Mouse (Mus musculus) heart, embryonic 16.5 days (tissue): ENCODE data around the gene Comp. TPM values are rescaled to one million over a fixed set of nuclear protein-coding genes. Genes with fewer than 3 reads are reported as not detected.

Experiments used
- ATAC-seq: fragments of 200-750 bp; cut with Nextera tagmentation; replicated peaks from 2 replicates; pipeline ENCODE4 v1.8.0; 2017; ENCODE audit warnings: moderate number of reproducible peaks; ENCODE audit not compliant: insufficient read depth, low FRiP score; ENCODE audit errors: extremely low read depth
- H3K27ac ChIP-seq: fragments of 300-500 bp; sonication (generic); 2 replicates; pipeline ENCODE4 v1.5.1; 2014; ENCODE audit warnings: mild to moderate bottlenecking, low read length, control low read depth, moderate library complexity
- H3K27me3 ChIP-seq: fragments of 300-500 bp; sonication (generic); 2 replicates; pipeline ENCODE4 v1.6.1; 2014; ENCODE audit warnings: low read length, mixed read lengths; ENCODE audit not compliant: control insufficient read depth, insufficient read depth
- H3K36me3 ChIP-seq: fragments of 300-500 bp; sonication (generic); 2 replicates; pipeline ENCODE4 v1.6.1; 2014; ENCODE audit not compliant: control insufficient read depth, insufficient read depth
- H3K4me1 ChIP-seq: fragments of 300-500 bp; sonication (generic); 2 replicates; pipeline ENCODE4 v1.6.1; 2014; ENCODE audit warnings: low read length, mixed read lengths; ENCODE audit not compliant: control insufficient read depth, insufficient read depth
- H3K4me2 ChIP-seq: fragments of 300-500 bp; sonication (generic); 2 replicates; pipeline ENCODE4 v1.6.1; 2014; ENCODE audit warnings: low read depth, mild to moderate bottlenecking, control low read depth, low read length
- H3K4me3 ChIP-seq: fragments of 300-500 bp; sonication (generic); 2 replicates; pipeline ENCODE4 v1.5.1; 2014; ENCODE audit warnings: mild to moderate bottlenecking, control low read depth, low read length
- H3K9ac ChIP-seq: fragments of 300-500 bp; sonication (generic); 2 replicates; pipeline ENCODE4 v1.6.1; 2014; ENCODE audit warnings: low read length, control low read depth
- H3K9me3 ChIP-seq: fragments of 300-500 bp; sonication (generic); replicated peaks from 2 replicates; pipeline ENCODE4 v1.6.1; 2016; ENCODE audit warnings: low read length; ENCODE audit not compliant: control insufficient read depth
- WGBS: fragments of 180-500 bp; shearing (Covaris S2); extraction: QIAGEN DNeasy Blood & Tissue Kit; methylation state at CpG from one replicate; pipeline ENCODE4 v1.1.7; 2014; 5-methylcytosine and 5-hydroxymethylcytosine counted together
- polyA plus RNA-seq: library from polyadenylated mRNA; unstranded; fragments of >200 nt; fragmentation: Nextera tagmentation; extraction: Ambion mirVana; gene quantifications from 2 replicates; pipeline ENCODE4 v1.2.1, GENCODE M21; 2015

Comp gene
- polyA plus RNA-seq, 1 experiment from 2014 or later, result 4.3 TPM

GRCm38 (mm10) chr8:70397611-70398563 is 24.5 kb downstream of the Comp start:
- H3K27me3 ChIP-seq, result no peaks in the 10 kb centered on the region
- no peak overlapping the region for H3K4me3 ChIP-seq
- no peak overlapping the region for H3K9ac ChIP-seq
- H3K27ac ChIP-seq, result no peak overlapping the region
- no peaks in the 10 kb centered on the region for H3K9me3 ChIP-seq
- 0 out of 2 replicates have a peak, but pooled peaks cover 2% of the 10 kb centered on the region for H3K4me1 ChIP-seq
- no peak overlapping the region for H3K4me2 ChIP-seq
- WGBS, result 84% methylated on average over 16 of the region's 16 CpGs
- no peak for ATAC-seq
- no peaks in the 10 kb centered on the region for H3K36me3 ChIP-seq

- Histone ChIP-seq H3K27ac (no peak overlapping the region), H3K4me1 (peaks cover 34% of the 10 kb centered on the region), H3K4me2 (no peak overlapping the region), H3K36me3 (no peaks in the 10 kb centered on the region; the same call in 1 of the 2 replicates), H3K9me3 (no peaks in the 10 kb centered on the region), H3K9ac (no peak overlapping the region), H3K27me3 (no peaks in the 10 kb centered on the region), H3K4me3 (no peak overlapping the region)
- no peak for ATAC-seq
- WGBS, result 91% methylated on average over 3 of the region's 3 CpGs
Observed at GRCm38 (mm10) chr8:70404212-70404611, 30.9 kb downstream of the Comp start.

- H3K4me1 ChIP-seq, result peaks cover 36% of the 10 kb centered on the region
- H3K4me3 ChIP-seq, result no peak overlapping the region
- H3K4me2 ChIP-seq, result no peak overlapping the region
- no peak overlapping the region for H3K9ac ChIP-seq
- ATAC-seq, result no peak
- H3K27me3 ChIP-seq, result no peaks in the 10 kb centered on the region
- no peak overlapping the region for H3K27ac ChIP-seq
- no peaks in the 10 kb centered on the region; the same call in 1 of the 2 replicates for H3K36me3 ChIP-seq
- no peaks in the 10 kb centered on the region for H3K9me3 ChIP-seq
- 63% methylated on average over 7 of the region's 7 CpGs for WGBS
Observed at GRCm38 (mm10) chr8:70405189-70405588, 31.8 kb downstream of the Comp start.

GRCm38 (mm10) chr8:70406427-70407069 is 33.2 kb downstream of the Comp start:
- no peaks in the 10 kb centered on the region for H3K9me3 ChIP-seq
- no peak overlapping the region for H3K4me3 ChIP-seq
- no peak overlapping the region for H3K27ac ChIP-seq
- H3K36me3 ChIP-seq, result no peaks in the 10 kb centered on the region; the same call in 1 of the 2 replicates
- peak; percentile 28; the same call in 1 of the 2 replicates for ATAC-seq
- no peak overlapping the region for H3K4me2 ChIP-seq
- WGBS, result 66% methylated on average over 11 of the region's 11 CpGs
- H3K4me1 ChIP-seq, result peaks cover 36% of the 10 kb centered on the region
- H3K27me3 ChIP-seq, result no peaks in the 10 kb centered on the region
- H3K9ac ChIP-seq, result 0 out of 2 replicates have a peak overlapping the region, but pooled peaks have one; percentile 3

GRCm38 (mm10) chr8:70408301-70408700 is 34.9 kb downstream of the Comp start:
- H3K36me3 ChIP-seq, result no peaks in the 10 kb centered on the region; the same call in 1 of the 2 replicates
- H3K4me1 ChIP-seq, result peaks cover 36% of the 10 kb centered on the region
- WGBS, result 35% methylated on average over 6 of the region's 6 CpGs
- H3K4me3 ChIP-seq, result no peak overlapping the region
- no peak overlapping the region; the same call in 1 of the 2 replicates for H3K27ac ChIP-seq
- peak; percentile 42; the same call in 1 of the 2 replicates for ATAC-seq
- peak overlapping the region; percentile 16; the same call in 1 of the 2 replicates for H3K9ac ChIP-seq
- no peak overlapping the region for H3K4me2 ChIP-seq
- H3K27me3 ChIP-seq, result no peaks in the 10 kb centered on the region
- H3K9me3 ChIP-seq, result no peaks in the 10 kb centered on the region

GRCm38 (mm10) chr8:70409019-70409418 is 35.7 kb downstream of the Comp start:
- H3K27ac ChIP-seq, result peak overlapping the region; percentile 43; the same call in 1 of the 2 replicates

GRCm38 (mm10) chr8:70409455-70409871 is 36.1 kb downstream of the Comp start:
- H3K36me3 ChIP-seq, result no peaks in the 10 kb centered on the region
- no peak overlapping the region for H3K4me2 ChIP-seq
- H3K9me3 ChIP-seq, result no peaks in the 10 kb centered on the region
- H3K27me3 ChIP-seq, result no peaks in the 10 kb centered on the region
- H3K4me3 ChIP-seq, result no peak overlapping the region
- 55% methylated on average over 9 of the region's 9 CpGs for WGBS
- H3K4me1 ChIP-seq, result peaks cover 36% of the 10 kb centered on the region
- peak overlapping the region; percentile 43; the same call in 1 of the 2 replicates for H3K27ac ChIP-seq
- peak overlapping the region; percentile 49; the same call in 1 of the 2 replicates for H3K9ac ChIP-seq
- no peak; the same call in 1 of the 2 replicates for ATAC-seq

More at GRCm38 (mm10) chr8:70409019-70409418, 35.7 kb downstream of the Comp start:
- Histone ChIP-seq H3K9ac (peak overlapping the region; percentile 49), H3K4me2 (no peak overlapping the region), H3K4me1 (peaks cover 36% of the 10 kb centered on the region), H3K9me3 (no peaks in the 10 kb centered on the region), H3K4me3 (no peak overlapping the region), H3K27me3 (no peaks in the 10 kb centered on the region), H3K36me3 (no peaks in the 10 kb centered on the region; the same call in 1 of the 2 replicates)
- no peak for ATAC-seq
- 83% methylated on average over 10 of the region's 10 CpGs for WGBS

- WGBS, result 87% methylated on average over 5 of the region's 5 CpGs
Observed at GRCm38 (mm10) chr8:70410281-70410680, 36.9 kb downstream of the Comp start.

More at GRCm38 (mm10) chr8:70410281-70410680, 36.9 kb downstream of the Comp start:
- H3K27ac ChIP-seq, result no peak overlapping the region
- H3K4me2 ChIP-seq, result no peak overlapping the region
- peaks cover 36% of the 10 kb centered on the region for H3K4me1 ChIP-seq
- ATAC-seq, result no peak
- no peaks in the 10 kb centered on the region for H3K27me3 ChIP-seq
- H3K9ac ChIP-seq, result no peak overlapping the region
- H3K4me3 ChIP-seq, result no peak overlapping the region
- no peaks in the 10 kb centered on the region for H3K36me3 ChIP-seq
- no peaks in the 10 kb centered on the region for H3K9me3 ChIP-seq
